Mouse (Mus musculus): Measurements from ENCODE around the gene Tfap4. TPM values are rescaled to one million over a fixed set of nuclear protein-coding genes. Genes with fewer than 3 reads are reported as not detected.

The Tfap4 gene
- total RNA-seq, 2 experiments from 2014 or later: 2.9 to 4.3 TPM

DNA sequence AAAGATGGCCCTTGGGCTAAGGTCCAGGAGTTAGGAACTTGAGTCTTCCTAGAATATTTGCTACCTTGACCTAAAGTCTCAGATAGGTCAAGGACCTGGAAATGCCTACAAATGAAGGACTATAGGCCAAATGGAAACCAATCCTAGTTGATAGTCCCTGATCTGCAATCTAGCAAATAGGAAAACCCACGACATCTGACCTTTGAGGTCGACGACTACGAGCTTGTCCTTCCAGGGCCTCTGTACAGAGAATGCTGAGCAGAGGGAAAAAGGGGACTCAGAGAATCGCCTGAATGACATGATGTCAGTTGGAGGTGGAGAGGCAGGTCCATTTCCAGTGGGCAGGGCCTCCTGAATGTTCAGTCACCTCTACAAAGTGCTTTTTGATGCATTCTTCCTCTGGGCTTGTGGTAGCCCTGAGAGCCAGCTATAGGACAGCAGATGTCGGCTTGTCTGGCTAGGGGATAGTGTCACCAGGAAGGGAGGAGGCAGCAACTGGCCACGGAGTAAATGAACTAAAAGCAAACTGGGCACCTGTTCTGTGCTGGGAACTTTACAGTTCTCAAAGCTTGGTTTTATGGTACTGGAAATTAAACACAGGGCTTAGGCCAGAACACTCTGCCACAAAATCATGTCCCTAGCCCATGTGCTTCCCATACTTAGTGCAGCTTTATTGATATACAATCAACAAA, 36.2 kb downstream of the Tfap4 start:
- H3K27ac ChIP-seq: no peak overlapping the region
- no peak for TF ChIP-seq CTCF (IDR thresholded peaks at IDR 0.05)
- DNase-seq (ENCODE audit: extremely low spot score in 1 of 2, low spot score in 2 of 2): no peak
- intact Hi-C loops (cut with DNase I): no loop called here
- no peak overlapping the region for H3K4me3 ChIP-seq

DNA sequence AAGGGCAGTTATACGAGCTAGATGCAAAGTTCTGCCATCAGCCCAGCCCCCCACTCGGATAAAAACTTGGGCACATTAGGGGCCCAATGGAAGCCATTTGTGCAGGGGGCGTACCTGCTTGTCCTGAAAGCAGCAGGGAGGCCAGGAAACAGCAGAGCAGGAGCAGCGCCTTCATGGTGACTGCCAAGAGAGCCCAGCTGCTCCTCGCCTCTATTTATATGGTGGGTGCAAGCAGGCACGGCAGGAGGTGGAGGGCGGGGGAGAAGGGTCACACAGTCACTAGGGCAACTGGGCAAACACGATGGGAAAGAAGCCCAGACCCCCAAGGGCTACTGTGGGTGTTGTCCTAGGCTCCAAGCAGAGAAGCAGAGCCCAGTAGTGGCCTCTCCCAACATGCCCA, 36.8 kb downstream of the Tfap4 start:
- Histone ChIP-seq H3K27ac (no peak overlapping the region), H3K4me3 (no peak overlapping the region)
- no peak for DNase-seq (ENCODE audit: extremely low spot score in 1 of 2, low spot score in 2 of 2)
- intact Hi-C loops (cut with DNase I): no loop called here
- TF ChIP-seq CTCF (IDR thresholded peaks at IDR 0.05): no peak

DNA sequence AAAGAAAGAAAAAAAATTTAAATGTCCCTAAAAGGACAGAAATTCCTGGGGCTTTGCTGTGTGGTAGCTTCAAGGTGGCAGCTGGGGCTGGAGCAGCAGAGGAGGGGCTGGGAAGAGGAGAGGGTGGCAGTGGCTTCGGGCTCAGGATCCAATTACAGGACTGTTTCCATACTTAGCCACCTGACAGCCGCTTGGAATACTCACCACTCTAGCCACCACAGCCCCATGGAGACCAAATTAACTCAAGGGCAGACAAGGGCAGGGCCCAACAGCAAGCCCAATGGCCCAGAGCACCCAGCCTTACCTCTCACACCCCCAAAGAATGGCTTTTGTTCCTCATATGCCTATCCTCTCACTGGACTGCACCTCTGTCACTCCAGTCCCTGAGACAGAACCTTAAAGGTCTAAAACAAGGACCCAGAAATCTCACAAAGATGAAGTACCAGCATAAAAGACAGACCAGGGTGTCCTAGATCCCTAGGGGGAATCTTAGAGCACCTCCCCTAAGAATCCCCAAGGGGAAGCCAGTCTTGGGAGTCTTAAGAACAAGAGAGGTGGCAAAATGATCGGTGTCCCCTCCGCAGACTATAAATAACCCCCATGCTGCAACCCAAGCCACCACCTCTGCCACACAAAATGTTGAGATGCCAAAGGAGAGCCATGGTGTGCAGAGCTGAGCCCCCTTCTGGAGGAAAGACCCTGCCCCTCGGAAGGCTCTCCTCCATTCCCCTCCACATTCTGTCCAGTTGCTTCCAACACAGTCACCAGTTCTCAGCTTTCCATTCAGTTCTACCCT, 37.7 kb downstream of the Tfap4 start:
- Histone ChIP-seq H3K4me3 (no peak overlapping the region), H3K27ac (no peak overlapping the region)
- no peak for DNase-seq (ENCODE audit: extremely low spot score in 1 of 2, low spot score in 2 of 2)
- TF ChIP-seq CTCF (IDR thresholded peaks at IDR 0.05): no peak
- intact Hi-C loops (cut with DNase I): no loop called here

DNA sequence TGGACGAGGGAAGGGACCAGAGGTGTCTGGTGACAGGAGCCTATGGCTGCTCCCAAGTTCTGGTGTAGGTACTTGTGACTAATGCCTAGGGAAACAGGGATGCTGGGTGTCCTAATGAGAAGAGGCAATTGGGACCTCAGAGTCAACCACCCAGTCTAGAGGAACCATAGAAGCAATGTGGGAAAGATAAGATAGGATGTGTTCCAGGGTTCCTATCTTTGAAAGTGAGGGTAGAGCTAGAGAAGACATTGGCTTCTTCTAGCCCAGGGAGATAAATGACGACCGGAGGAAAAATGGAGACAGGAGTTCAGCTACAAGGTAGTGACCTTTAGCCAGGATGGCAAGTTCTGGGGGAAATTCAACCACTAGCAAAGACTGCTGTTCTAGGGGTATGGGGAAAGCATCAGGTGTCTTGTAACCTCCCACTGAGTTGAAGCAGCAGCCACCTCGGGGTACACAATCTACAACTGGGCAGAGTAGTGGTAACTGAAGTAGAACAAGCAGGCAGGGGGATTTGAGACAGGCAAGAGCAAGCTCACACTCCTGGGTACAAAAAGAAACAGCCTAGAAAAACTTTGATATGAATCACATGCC, 38.5 kb downstream of the Tfap4 start:
- no peak for DNase-seq (ENCODE audit: extremely low spot score in 1 of 2, low spot score in 2 of 2)
- Histone ChIP-seq H3K4me3 (no peak overlapping the region), H3K27ac (no peak overlapping the region)
- intact Hi-C loops (cut with DNase I): no loop called here
- TF ChIP-seq CTCF (IDR thresholded peaks at IDR 0.05): no peak

DNA sequence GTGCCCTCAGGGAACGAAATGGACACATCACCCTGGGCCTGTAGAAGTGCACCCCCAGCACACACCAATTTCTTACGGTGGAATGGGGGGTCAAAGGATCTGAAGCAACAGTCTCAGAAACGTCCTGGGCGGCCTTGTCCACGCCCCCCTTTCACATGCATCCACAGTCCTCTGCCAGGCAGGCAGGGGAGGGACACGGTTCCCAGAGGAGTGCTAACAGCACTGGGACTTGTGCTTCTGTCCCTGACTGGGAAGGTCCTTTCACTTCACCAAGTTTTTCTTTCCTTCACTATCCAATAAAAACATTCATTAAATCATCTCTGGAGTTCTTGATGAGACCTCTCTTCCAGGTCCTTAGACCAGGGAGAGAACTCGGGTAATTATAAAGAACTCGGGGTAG, 39.0 kb downstream of the Tfap4 start:
- TF ChIP-seq CTCF (IDR thresholded peaks at IDR 0.05): no peak
- no peak overlapping the region for H3K4me3 ChIP-seq

DNA sequence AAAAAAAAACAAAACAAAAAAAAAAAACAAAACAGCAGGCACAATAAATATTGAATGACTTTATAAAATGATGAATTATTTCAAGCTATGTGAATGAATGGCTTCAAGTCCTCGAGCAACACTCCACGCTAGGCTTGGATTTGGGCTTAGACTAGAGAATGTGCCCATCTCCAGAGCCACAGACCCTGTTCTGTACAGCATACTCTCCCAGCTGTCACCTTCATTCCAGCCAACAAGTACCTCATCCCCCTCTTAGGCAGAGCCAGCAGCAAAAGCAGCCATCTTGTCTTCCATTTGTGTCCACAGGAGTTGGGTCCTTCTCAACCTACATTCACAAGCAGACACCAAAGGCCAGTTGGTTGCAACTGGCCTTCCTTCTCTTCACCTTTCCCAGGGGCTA, 39.8 kb downstream of the Tfap4 start:
- intact Hi-C loops (cut with DNase I): no loop called here
- TF ChIP-seq CTCF (IDR thresholded peaks at IDR 0.05): no peak
- no peak for DNase-seq (ENCODE audit: extremely low spot score in 1 of 2, low spot score in 2 of 2)
- Histone ChIP-seq H3K27ac (no peak overlapping the region), H3K4me3 (no peak overlapping the region)

More for the DNA sequence above, 39.0 kb downstream of the Tfap4 start:
- intact Hi-C loops (cut with DNase I): no loop called here
- DNase-seq (ENCODE audit: extremely low spot score in 1 of 2, low spot score in 2 of 2): no peak
- no peak overlapping the region for H3K27ac ChIP-seq

DNA sequence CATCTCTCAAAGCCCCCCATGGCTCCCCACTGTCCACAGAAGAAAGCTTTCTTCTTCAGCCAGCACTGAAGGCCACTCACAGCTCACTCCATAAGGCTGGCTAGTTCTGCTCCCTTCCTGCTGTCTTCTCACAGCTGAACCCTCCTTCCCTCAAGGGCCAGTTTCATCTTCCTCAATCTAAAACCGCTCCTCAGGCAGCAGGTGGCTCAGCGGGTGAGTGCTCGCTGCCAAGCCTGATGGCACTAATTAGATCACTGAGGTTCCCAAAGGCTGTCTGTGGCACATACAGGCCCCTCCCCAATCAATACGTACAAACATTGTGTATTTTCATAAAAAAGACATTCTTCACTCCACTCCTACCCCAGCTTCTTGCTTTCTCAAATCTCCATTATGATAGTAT, 40.5 kb downstream of the Tfap4 start:
- H3K27ac ChIP-seq: no peak overlapping the region
- intact Hi-C loops (cut with DNase I): no loop called here
- no peak for TF ChIP-seq CTCF (IDR thresholded peaks at IDR 0.05)

DNA sequence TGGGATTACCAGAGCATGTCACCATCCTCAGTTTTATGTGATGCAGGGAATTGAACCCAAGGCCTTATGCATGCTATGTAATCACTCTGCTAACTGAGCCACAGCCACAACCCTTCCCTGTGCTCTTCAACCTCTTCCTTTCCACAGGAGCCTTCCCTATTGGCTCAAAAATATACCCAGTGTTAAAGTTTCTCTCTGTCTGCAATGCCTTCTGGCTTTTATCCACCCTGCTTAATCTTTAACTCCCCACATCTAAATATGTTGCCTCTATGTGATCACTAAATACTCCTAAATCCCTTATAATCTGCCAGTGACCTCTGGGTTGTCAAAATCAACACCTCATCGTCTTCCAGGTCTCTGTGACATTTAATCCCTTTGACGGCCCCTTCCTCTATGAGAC, 41.7 kb downstream of the Tfap4 start:
- H3K4me3 ChIP-seq: no peak overlapping the region
- no peak for TF ChIP-seq CTCF (IDR thresholded peaks at IDR 0.05)
- intact Hi-C loops (cut with DNase I): no loop called here
- no peak for DNase-seq (ENCODE audit: extremely low spot score in 1 of 2, low spot score in 2 of 2)
- no peak overlapping the region for H3K27ac ChIP-seq

More for the DNA sequence above, 40.5 kb downstream of the Tfap4 start:
- no peak overlapping the region for H3K4me3 ChIP-seq
- DNase-seq (ENCODE audit: extremely low spot score in 1 of 2, low spot score in 2 of 2): no peak

DNA sequence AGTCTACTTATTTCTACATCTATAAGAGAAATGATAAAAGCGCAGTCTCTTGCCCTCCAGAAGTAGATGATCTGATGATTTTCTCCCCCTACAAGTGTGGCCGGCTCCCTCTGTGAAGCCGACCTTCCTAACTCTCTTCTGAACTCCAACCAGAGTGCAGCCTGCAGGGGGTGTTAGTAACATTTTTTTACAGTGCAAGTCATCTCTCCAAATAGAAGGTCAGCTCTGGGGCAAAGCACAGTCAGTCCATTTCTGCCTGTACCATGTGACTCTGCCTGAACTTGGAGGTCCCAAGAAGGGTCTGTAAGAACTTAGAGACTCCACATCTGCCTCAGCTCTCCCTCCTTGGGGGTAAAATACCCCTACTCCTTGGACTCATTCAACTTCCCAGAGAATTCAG, 45.3 kb downstream of the Tfap4 start:
- intact Hi-C loops (cut with DNase I): no loop called here
- Histone ChIP-seq H3K27ac (no peak overlapping the region), H3K4me3 (no peak overlapping the region)
- TF ChIP-seq CTCF (IDR thresholded peaks at IDR 0.05): no peak
- DNase-seq (ENCODE audit: extremely low spot score in 1 of 2, low spot score in 2 of 2): no peak

DNA sequence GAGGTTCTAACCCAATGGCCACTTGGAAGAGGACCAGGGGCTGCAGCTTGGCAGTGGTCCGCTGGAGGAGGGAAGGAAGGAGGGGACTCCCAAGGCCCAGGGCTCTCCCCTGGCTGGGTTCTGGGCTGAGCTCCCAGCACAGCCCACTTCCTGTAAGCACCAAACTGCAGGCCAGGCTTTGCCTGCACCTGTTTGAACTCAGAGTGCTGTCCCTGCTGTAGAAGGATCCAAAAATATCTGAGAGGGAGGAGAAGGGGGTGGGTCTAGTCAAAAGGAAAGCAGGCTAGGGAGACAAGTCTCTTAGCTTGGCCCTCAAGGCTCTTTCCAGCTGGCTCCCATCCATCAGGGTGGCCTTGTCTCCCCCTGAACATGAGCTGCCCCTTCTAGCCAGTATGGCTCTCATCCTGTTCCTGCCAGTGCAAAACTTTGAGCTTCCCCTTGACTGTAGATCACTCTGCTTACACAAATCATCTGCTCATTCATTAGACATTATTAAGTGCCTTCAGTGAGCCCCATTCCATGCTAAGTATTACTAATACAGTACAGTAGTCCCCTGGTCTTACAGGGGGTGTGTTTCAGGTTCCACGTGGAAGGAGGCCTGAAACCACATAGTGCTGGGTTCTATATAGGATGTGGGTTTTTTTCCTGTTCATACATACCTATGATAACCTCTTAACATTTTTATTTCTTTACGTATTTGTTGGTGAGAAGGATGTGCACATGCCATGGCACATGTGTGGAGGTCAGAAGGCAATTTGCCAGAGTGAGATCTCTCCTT, 46.8 kb downstream of the Tfap4 start:
- DNase-seq (ENCODE audit: extremely low spot score in 1 of 2, low spot score in 2 of 2): peak in 1 of 2 experiments; percentile 14
- intact Hi-C loops (cut with DNase I): no loop called here
- no peak overlapping the region for H3K4me3 ChIP-seq
- TF ChIP-seq CTCF (IDR thresholded peaks at IDR 0.05): no peak
- H3K27ac ChIP-seq: peak overlapping the region; percentile 30; the same call in 1 of the 2 replicates

DNA sequence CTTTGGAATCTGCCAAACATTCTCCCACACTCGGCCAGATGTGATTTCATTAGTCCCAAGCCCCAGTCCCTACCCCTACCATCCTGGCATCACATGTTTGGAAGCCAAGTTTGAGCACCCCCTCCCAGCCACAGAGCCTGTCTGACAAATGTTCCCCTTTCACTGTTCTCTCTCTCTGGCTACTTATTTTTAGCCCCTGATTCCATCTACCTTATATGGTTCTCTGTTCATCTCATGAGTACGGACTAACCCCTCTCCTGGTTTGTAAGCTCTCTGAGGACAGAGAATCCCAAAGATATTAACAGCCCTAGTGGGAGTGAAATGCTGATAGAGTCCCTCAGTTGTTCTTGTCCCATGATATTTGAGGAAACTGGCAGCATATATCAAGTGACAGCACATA, 48.3 kb downstream of the Tfap4 start:
- no peak overlapping the region for H3K4me3 ChIP-seq
- intact Hi-C loops (cut with DNase I): no loop called here
- no peak overlapping the region for H3K27ac ChIP-seq
- no peak for DNase-seq (ENCODE audit: extremely low spot score in 1 of 2, low spot score in 2 of 2)
- TF ChIP-seq CTCF (IDR thresholded peaks at IDR 0.05): no peak

DNA sequence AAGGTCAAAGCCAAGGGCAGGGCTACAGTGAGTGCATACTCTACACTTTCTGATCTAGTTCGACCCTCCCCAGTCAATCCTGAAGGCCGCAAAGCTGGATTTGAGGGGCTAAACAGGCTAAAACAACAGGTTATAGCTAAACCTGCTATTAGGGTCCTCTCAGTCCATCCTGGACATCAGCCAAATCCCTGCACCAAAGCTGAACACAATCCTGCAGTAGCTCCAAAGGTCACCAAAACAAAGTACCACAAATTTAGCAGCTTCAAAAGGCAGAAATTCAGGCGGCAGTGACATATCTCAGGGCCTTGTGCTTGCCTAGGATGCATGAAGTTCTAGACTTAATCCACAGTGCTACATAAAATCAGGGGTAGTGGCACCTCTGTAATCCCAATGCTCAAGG, 53.5 kb downstream of the Tfap4 start:
- DNase-seq (ENCODE audit: extremely low spot score in 1 of 2, low spot score in 2 of 2): no peak
- no peak for TF ChIP-seq CTCF (IDR thresholded peaks at IDR 0.05)
- Histone ChIP-seq H3K4me3 (no peak overlapping the region), H3K27ac (no peak overlapping the region)
- intact Hi-C loops (cut with DNase I): no loop called here
